Mouse (Mus musculus) thymus, adult 2 months (tissue): ENCODE data around the gene Adora1. TPM values are rescaled to one million over a fixed set of nuclear protein-coding genes. Genes with fewer than 3 reads are reported as not detected.

Experiments
- DNase-seq: peaks from one replicate; pipeline ENCODE4 v3.0.0; 2021
- H3K27ac ChIP-seq: fragments of 200-500 bp; 2 replicates; pipeline ENCODE4 v1.5.1; 2012; ENCODE audit warnings: low read length, control low read depth; ENCODE audit not compliant: control insufficient read depth, insufficient read depth
- H3K27me3 ChIP-seq: fragments of 200-500 bp; 2 replicates; pipeline ENCODE4 v1.6.1; 2012; ENCODE audit warnings: mild to moderate bottlenecking, low read length, moderate library complexity, mixed read lengths; ENCODE audit not compliant: control insufficient read depth, insufficient read depth
- H3K36me3 ChIP-seq: fragments of 200-500 bp; 2 replicates; pipeline ENCODE4 v1.6.1; 2012; ENCODE audit warnings: mild to moderate bottlenecking, low read length, moderate library complexity; ENCODE audit not compliant: control insufficient read depth, insufficient read depth
- H3K4me1 ChIP-seq: fragments of 200-500 bp; replicated peaks from 2 replicates; pipeline ENCODE4 v1.6.1; 2012; ENCODE audit warnings: low read length; ENCODE audit not compliant: control insufficient read depth, insufficient read depth
- H3K4me3 ChIP-seq: fragments of 200-500 bp; 2 replicates; pipeline ENCODE4 v1.5.1; 2012; ENCODE audit warnings: mild to moderate bottlenecking, low read length, control low read depth, moderate library complexity; ENCODE audit not compliant: control insufficient read depth, insufficient read depth
- CTCF ChIP-seq: fragments of 200-500 bp; IDR thresholded peaks from 2 replicates; pipeline ENCODE4 v1.5.1; 2012; ENCODE audit warnings: mild to moderate bottlenecking, control low read depth, low read length, moderate library complexity, borderline replicate concordance; ENCODE audit not compliant: control insufficient read depth, poor library complexity, insufficient read depth; ENCODE audit errors: extremely low read depth
- POLR2A ChIP-seq: fragments of 200-500 bp; IDR thresholded peaks from 2 replicates; pipeline ENCODE4 v1.6.1; 2012; ENCODE audit warnings: mild to moderate bottlenecking, low read length, control low read depth, moderate library complexity; ENCODE audit not compliant: control insufficient read depth, poor library complexity, insufficient read depth; ENCODE audit errors: extremely low read depth
- WGBS: fragments of 180-500 bp; shearing (Covaris S2); methylation state at CpG from one replicate; pipeline ENCODE4 v1.1.7; 2018; 5-methylcytosine and 5-hydroxymethylcytosine counted together
- polyA plus RNA-seq: library from polyadenylated mRNA; depleted of rRNA; stranded (reverse); fragments of >200 nt; gene quantifications from 2 replicates; pipeline ENCODE4 v1.2.3, GENCODE M21; 2012; rRNA removed

The Adora1 gene
- polyA plus RNA-seq, 1 experiment, result 6.2 TPM

GRCm38 (mm10) chr1:134154121-134154520 lies 81.1 kb downstream of the Adora1 start:
- Histone ChIP-seq H3K36me3 (no peaks in the 10 kb centered on the region), H3K27me3 (no peaks in the 10 kb centered on the region), H3K4me3 (no peak overlapping the region), H3K27ac (no peak overlapping the region), H3K4me1 (no peaks in the 10 kb centered on the region)
- DNase-seq, result no peak
- no peak for TF ChIP-seq CTCF
- no peak for TF ChIP-seq POLR2A
- 99% methylated on average over 3 of the region's 3 CpGs for WGBS

- Histone ChIP-seq H3K4me1 (no peaks in the 10 kb centered on the region), H3K27ac (no peak overlapping the region), H3K27me3 (no peaks in the 10 kb centered on the region), H3K4me3 (no peak overlapping the region), H3K36me3 (no peaks in the 10 kb centered on the region)
- no peak for TF ChIP-seq CTCF
- no peak for TF ChIP-seq POLR2A
- 90% methylated on average over 21 of the region's 21 CpGs for WGBS
- DNase-seq, result no peak
Measured at GRCm38 (mm10) chr1:134152626-134153590, 82.3 kb downstream of the Adora1 start.

- peak; percentile 66 for DNase-seq
- 35% methylated on average over 13 of the region's 13 CpGs for WGBS
- Histone ChIP-seq H3K4me3 (no peak overlapping the region), H3K4me1 (no peaks in the 10 kb centered on the region), H3K27me3 (no peaks in the 10 kb centered on the region), H3K27ac (no peak overlapping the region), H3K36me3 (no peaks in the 10 kb centered on the region)
- TF ChIP-seq CTCF (peak; percentile 23; the same call in 1 of the 2 replicates), POLR2A (no peak)
Measured at GRCm38 (mm10) chr1:134151655-134152412, 83.4 kb downstream of the Adora1 start.

GRCm38 (mm10) chr1:134150745-134151144 lies 84.5 kb downstream of the Adora1 start:
- no peak overlapping the region for H3K4me3 ChIP-seq
- H3K4me1 ChIP-seq, result no peaks in the 10 kb centered on the region
- H3K36me3 ChIP-seq, result no peaks in the 10 kb centered on the region
- TF ChIP-seq POLR2A, result no peak
- no peak for TF ChIP-seq CTCF
- H3K27me3 ChIP-seq, result no peaks in the 10 kb centered on the region
- 87% methylated on average over 9 of the region's 9 CpGs for WGBS
- no peak for DNase-seq
- no peak overlapping the region for H3K27ac ChIP-seq

GRCm38 (mm10) chr1:134150076-134150475 lies 85.2 kb downstream of the Adora1 start:
- Histone ChIP-seq H3K27ac (no peak overlapping the region), H3K4me3 (no peak overlapping the region), H3K27me3 (no peaks in the 10 kb centered on the region), H3K36me3 (no peaks in the 10 kb centered on the region), H3K4me1 (no peaks in the 10 kb centered on the region)
- TF ChIP-seq CTCF (no peak), POLR2A (no peak)
- 84% methylated on average over 8 of the region's 8 CpGs for WGBS
- no peak for DNase-seq

Other genes starting within 250 kb of the Adora1 start
- 3.5 and 4.4 TPM in 2 replicates for gene Fmod, start 198.2 kb downstream of the Adora1 start, polyA plus RNA-seq
- 432 and 481 TPM in 2 replicates for gene Btg2, start 156.3 kb downstream of the Adora1 start, polyA plus RNA-seq
- gene Chit1, start 124.2 kb downstream of the Adora1 start, polyA plus RNA-seq, result 0.54 and 0.78 TPM in 2 replicates
- 9.0 and 9.5 TPM in 2 replicates for gene Chil1, start 53.3 kb downstream of the Adora1 start, polyA plus RNA-seq
- gene Mybph, start 42.0 kb downstream of the Adora1 start, polyA plus RNA-seq, result 0.33 and 0.35 TPM in 2 replicates
- 0.34 and 0.43 TPM in 2 replicates for gene Myog, start 54.6 kb upstream of the Adora1 start, polyA plus RNA-seq
- 13.6 and 17.2 TPM in 2 replicates for gene Ppfia4, start 97.5 kb upstream of the Adora1 start, polyA plus RNA-seq
- gene Tmem183a, start 126.5 kb upstream of the Adora1 start, polyA plus RNA-seq, result 85.4 and 98.5 TPM in 2 replicates
- not detected in 2 replicates for gene 4933406M09Rik, start 150.5 kb upstream of the Adora1 start, polyA plus RNA-seq
- gene Cyb5r1, start 170.1 kb upstream of the Adora1 start, polyA plus RNA-seq, result 44.9 and 47.2 TPM in 2 replicates
- 92.2 and 94.0 TPM in 2 replicates for gene Adipor1, start 179.9 kb upstream of the Adora1 start, polyA plus RNA-seq
- 7.7 and 7.9 TPM in 2 replicates for gene Klhl12, start 220.1 kb upstream of the Adora1 start, polyA plus RNA-seq